Mouse (Mus musculus) lung, postnatal 0 days (tissue): ENCODE measurements at regions not wholly inside any gene's neighbourhood (a gene's known extent, or its start where the extent isn't known, plus 50 kb on each side); places are given as distances from the start of the nearest gene placed in this dataset.

Experiments used
- CTCF ChIP-seq: IDR thresholded peaks from 2 replicates; pipeline ENCODE4 v1.5.1; 2016; ENCODE audit warnings: antibody characterized with exemption, mild to moderate bottlenecking
- EP300 ChIP-seq: IDR thresholded peaks from 2 replicates; pipeline ENCODE4 v1.6.1; 2016; ENCODE audit warnings: antibody characterized with exemption, mild to moderate bottlenecking, control low read depth

DNA sequence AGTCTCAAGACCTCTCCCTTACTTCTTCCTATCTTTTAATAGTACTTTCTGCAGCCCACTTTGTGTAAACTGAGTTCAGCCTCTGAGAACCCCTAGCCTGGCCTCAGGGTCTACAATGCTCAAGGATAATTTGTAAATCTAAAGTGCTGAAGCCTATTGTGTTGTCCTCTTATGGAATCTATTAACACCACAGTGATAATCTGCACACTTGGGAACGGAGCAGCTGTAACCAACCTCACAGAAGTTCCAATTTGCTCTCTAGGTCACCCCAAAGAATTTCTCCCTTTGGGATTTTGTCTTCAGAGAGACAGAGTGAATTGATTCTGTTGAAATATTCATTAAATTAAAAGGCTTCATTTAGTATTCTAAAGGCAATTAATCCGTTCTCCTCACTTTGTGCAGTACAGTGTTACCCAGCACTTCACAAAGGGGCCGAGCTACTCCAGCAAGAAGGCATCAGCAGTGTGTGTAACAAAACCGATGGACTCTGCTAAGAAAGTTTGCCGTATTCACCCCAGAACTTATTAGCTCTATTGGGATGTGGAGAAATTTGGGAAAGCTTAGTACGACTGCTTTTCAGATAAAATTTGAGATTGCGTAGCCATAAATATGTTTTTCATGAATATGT, 773.7 kb downstream of the Dach1 start:
- TF ChIP-seq CTCF (no peak), EP300 (no peak)
